Mouse (Mus musculus) stomach, postnatal 0 days (tissue): ENCODE data around the gene Jkamp. TPM values are rescaled to one million over a fixed set of nuclear protein-coding genes. Genes with fewer than 3 reads are reported as not detected.

Experiments used
- ATAC-seq: fragments of 200-750 bp; cut with Nextera tagmentation; 2 replicates; pipeline ENCODE4 v1.8.0; 2017; ENCODE audit not compliant: low FRiP score, low TSS enrichment
- DNase-seq: peaks from one replicate; pipeline ENCODE4 v3.0.0-alpha.2; 2016; ENCODE audit warnings: low spot score
- H3K27ac ChIP-seq: fragments of 300-500 bp; sonication (generic); replicated peaks from 2 replicates; pipeline ENCODE4 v1.5.1; 2014; ENCODE audit warnings: mild to moderate bottlenecking, control low read depth
- H3K27me3 ChIP-seq: fragments of 300-500 bp; sonication (generic); 2 replicates; pipeline ENCODE4 v1.6.1; 2014; ENCODE audit warnings: low read length; ENCODE audit not compliant: control insufficient read depth, insufficient read depth
- H3K36me3 ChIP-seq: fragments of 300-500 bp; sonication (generic); 2 replicates; pipeline ENCODE4 v1.6.1; 2014; ENCODE audit warnings: low read length, mixed read lengths; ENCODE audit not compliant: control insufficient read depth, insufficient read depth
- H3K4me1 ChIP-seq: fragments of 300-500 bp; sonication (generic); replicated peaks from 2 replicates; pipeline ENCODE4 v1.6.1; 2014; ENCODE audit warnings: antibody characterized with exemption; ENCODE audit not compliant: control insufficient read depth, insufficient read depth
- H3K4me2 ChIP-seq: fragments of 300-500 bp; sonication (generic); replicated peaks from 2 replicates; pipeline ENCODE4 v1.6.1; 2014; ENCODE audit warnings: low read depth, mild to moderate bottlenecking, control low read depth, moderate library complexity
- H3K4me3 ChIP-seq: fragments of 300-500 bp; sonication (generic); 2 replicates; pipeline ENCODE4 v1.5.1; 2014; ENCODE audit warnings: low read depth, low read length, control low read depth
- H3K9ac ChIP-seq: fragments of 300-500 bp; sonication (generic); 2 replicates; pipeline ENCODE4 v1.6.1; 2014; ENCODE audit warnings: mild to moderate bottlenecking, low read length, control low read depth, mixed read lengths
- H3K9me3 ChIP-seq: fragments of 300-500 bp; sonication (generic); 2 replicates; pipeline ENCODE4 v1.6.1; 2016; ENCODE audit warnings: low read length; ENCODE audit not compliant: control insufficient read depth
- CTCF ChIP-seq: IDR thresholded peaks from 2 replicates; pipeline ENCODE4 v1.5.1; 2016; ENCODE audit warnings: antibody characterized with exemption, low read depth, mild to moderate bottlenecking, moderate library complexity
- EP300 ChIP-seq: optimal IDR thresholded peaks from 2 replicates; pipeline ENCODE3; 2016; ENCODE audit warnings: antibody characterized with exemption
- WGBS: fragments of 180-500 bp; shearing (Covaris S2); extraction: QIAGEN DNeasy Blood & Tissue Kit; methylation state at CpG from one replicate; pipeline ENCODE4 v1.1.7; 2014; 5-methylcytosine and 5-hydroxymethylcytosine counted together
- polyA plus RNA-seq: library from polyadenylated mRNA; unstranded; fragments of >200 nt; fragmentation: Nextera tagmentation; extraction: Ambion mirVana; gene quantifications from 2 replicates; pipeline ENCODE4 v1.2.1, GENCODE M21; 2015

Jkamp gene
- polyA plus RNA-seq, 1 experiment from 2014 or later, result 43.1 TPM

DNA sequence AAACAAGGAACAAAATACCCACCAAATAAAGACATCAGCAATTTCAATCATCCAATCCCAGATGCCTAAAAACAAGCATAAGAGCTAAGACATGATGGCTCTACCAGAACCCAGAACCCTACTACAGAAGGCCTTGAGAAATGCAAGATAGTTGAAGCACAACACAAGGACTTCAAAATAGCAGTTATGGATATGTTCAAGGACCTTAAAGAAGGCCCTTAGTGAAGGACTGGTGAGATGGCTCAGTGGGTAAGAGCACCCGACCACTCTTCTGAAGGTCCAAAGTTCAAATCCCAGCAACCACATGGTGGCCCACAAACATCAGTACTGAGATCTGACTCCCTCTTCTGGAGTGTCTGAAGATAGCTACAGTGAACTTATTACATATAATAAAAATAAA lies 27.6 kb upstream of the Jkamp start:
- Histone ChIP-seq H3K4me3 (no peak overlapping the region), H3K4me1 (no peaks in the 10 kb centered on the region), H3K4me2 (no peak overlapping the region), H3K27ac (no peak overlapping the region), H3K9me3 (no peaks in the 10 kb centered on the region), H3K27me3 (no peaks in the 10 kb centered on the region), H3K36me3 (no peaks in the 10 kb centered on the region), H3K9ac (no peak overlapping the region)
- 91% methylated on average over 1 of the region's 1 CpGs for WGBS
- no peak for ATAC-seq
- TF ChIP-seq CTCF, result no peak
- DNase-seq, result no peak

DNA sequence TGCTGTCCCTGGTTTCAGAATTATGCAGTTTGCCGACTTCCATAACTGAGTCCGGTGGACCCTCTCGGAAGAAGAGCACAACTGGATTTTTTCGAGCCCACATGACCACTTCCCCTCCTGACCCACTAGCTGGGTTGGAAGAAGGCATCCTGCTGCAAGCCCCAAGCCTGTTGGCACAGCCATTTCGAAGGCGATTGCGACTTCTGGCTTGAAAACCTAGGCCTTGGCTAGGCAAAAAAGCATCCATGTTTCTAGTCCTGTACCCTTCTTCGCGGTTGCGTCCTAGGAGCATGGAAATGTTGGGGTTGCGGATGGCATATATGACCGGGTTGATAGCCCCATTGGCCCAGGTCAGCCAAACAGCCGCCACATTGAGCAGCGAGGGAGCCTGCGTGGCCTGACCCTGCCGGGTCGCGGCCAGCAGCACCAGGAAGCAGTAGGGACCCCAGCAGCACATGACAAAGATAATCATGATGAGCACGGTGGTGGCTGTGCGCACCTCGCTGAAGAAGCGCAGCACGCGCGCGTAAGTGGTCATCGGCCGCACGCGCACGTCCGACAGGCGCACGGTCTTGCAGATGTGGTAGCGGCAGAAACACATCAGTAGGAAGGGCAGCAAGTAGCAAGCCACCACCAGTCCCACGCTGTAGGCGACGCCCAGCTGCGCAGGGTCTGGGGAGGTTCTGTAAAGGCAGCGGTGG lies 15.6 kb upstream of the Jkamp start:
- TF ChIP-seq CTCF (no peak), EP300 (no peak)

DNA sequence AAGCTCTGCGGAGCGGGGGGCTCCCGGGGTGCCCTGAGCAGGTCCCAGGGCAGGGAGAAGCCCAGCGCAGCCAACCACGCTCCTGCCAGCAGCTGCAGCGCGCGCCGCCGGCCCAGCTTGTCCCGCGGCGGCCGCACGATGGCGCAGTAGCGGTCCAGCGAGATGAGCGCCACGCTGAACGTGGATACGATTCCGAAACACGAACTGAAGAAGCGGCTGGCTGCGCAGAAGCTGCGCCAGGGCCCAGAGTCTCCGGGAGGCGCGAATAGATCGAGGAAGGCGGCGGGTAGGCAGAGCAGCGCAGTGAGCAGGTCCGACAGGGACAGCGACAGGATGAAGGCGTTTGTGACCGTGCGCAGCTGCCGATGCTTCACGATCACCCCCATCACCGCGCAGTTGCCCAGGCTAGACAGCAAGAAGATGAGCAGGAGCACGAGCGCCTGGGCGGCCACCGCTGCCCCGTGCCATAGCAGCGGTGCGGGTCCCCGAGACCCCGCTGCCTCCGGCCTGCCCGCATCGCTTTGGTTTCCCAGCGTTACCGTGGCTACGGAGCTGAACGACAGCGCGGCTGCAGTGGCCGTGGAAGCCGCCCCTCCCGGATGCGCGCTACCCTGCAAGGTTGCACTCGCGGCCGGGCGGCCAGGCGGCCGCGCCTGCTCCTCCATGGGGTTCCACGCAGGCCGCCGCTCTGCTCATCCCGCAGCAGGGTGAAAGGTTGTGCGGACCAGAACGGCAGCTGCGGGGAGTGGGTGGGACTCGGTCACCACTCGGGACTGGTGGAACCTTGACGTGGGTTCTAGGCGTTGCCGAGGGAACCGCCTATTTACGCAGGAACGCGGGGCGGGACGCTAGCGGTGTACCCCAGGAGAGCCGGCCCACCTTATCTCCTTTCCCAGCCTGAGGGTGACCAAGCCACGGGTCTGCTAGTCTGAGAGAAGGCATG lies 14.8 kb upstream of the Jkamp start, which contains the start of gene Gpr135:
Gene Gpr135 (minus strand): TSS at position 799 of the 943 bp plus-strand sequence.
- TF ChIP-seq EP300 (no peak), CTCF (peak; percentile 88)
- Histone ChIP-seq H3K4me3 (peak within 1 kb of the TSS; percentile 60), H3K4me1 (0 out of 2 replicates have a peak, but pooled peaks cover 2% of the 10 kb centered on the region), H3K9ac (peak within 1 kb of the TSS; percentile 59), H3K4me2 (peak within 1 kb of the TSS; percentile 96), H3K27ac (0 out of 2 replicates have a peak within 1 kb of the TSS, but pooled peaks have one; percentile 4), H3K27me3 (peaks cover 4% of the 10 kb centered on the region; the same call in 1 of the 2 replicates), H3K36me3 (no peaks in the 10 kb centered on the region), H3K9me3 (no peaks in the 10 kb centered on the region)
- ATAC-seq (peak; percentile 86), DNase-seq (peak; percentile 84)
- under 1% methylated on average over 91 of the region's 94 CpGs for WGBS

More for the DNA sequence above, 15.6 kb upstream of the Jkamp start:
- Histone ChIP-seq H3K9ac (peak overlapping the region; percentile 59; the same call in 1 of the 2 replicates), H3K27ac (no peak overlapping the region), H3K27me3 (peaks cover 4% of the 10 kb centered on the region; the same call in 1 of the 2 replicates), H3K9me3 (no peaks in the 10 kb centered on the region), H3K4me1 (0 out of 2 replicates have a peak, but pooled peaks cover 2% of the 10 kb centered on the region), H3K36me3 (no peaks in the 10 kb centered on the region), H3K4me2 (peak overlapping the region; percentile 96), H3K4me3 (peak overlapping the region; percentile 60)
- DNase-seq (no peak), ATAC-seq (no peak)
- WGBS, result 11% methylated on average over 40 of the region's 40 CpGs

DNA sequence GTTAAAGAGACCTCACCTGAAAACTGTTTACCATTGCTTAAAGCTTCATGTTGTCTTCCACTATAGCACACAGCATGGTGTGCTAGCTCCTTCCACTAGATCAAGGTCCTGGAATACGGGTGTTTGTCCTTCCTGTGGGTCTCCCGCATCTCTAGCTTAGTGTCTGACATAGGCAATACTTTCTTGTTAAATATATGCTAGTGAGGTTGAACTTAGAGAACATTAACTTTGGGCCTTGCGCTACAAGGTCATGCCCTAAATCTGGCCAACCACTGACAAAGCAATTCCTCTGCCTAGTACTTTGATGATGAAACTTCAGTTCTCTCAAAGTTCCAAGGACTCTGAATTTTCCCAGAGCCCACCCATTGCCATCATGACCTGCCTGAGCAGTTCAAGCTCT lies 7.1 kb upstream of the Jkamp start:
- ATAC-seq (no peak), DNase-seq (no peak)
- Histone ChIP-seq H3K27ac (no peak overlapping the region), H3K4me1 (no peaks in the 10 kb centered on the region), H3K9me3 (no peaks in the 10 kb centered on the region), H3K36me3 (no peaks in the 10 kb centered on the region; the same call in 1 of the 2 replicates), H3K4me3 (no peak overlapping the region), H3K9ac (no peak overlapping the region), H3K27me3 (no peaks in the 10 kb centered on the region), H3K4me2 (no peak overlapping the region)
- WGBS, result 91% methylated on average over 3 of the region's 3 CpGs
- TF ChIP-seq CTCF (no peak), EP300 (no peak)

DNA sequence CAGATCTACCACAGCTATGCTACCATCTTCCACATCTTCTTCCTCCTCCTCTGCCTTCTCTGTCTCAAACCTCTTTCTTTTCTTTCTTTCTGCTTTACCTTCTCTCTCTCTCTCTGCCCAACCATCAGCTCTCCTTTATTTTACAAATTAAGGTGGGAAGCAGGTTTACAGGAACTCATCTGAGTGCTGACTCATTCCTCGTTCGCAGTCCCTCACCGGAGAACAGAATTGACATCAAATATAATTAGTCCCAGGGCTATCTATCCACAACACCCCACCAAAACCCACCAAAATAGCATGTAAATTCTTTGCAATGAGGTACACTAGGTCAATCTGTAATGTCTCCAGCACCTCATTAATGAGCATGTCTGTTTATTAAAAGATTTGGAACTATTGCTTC lies 3.4 kb upstream of the Jkamp start:
- peaks cover 3% of the 10 kb centered on the region for H3K4me1 ChIP-seq
- no peak for TF ChIP-seq CTCF
- TF ChIP-seq EP300, result no peak
- H3K9ac ChIP-seq, result no peak overlapping the region; the same call in 1 of the 2 replicates
- H3K27ac ChIP-seq, result no peak overlapping the region
- no peaks in the 10 kb centered on the region; the same call in 1 of the 2 replicates for H3K36me3 ChIP-seq
- no peak for DNase-seq
- 61% methylated on average over 3 of the region's 3 CpGs for WGBS
- no peaks in the 10 kb centered on the region for H3K9me3 ChIP-seq
- ATAC-seq, result no peak
- no peak overlapping the region for H3K4me3 ChIP-seq
- H3K4me2 ChIP-seq, result peak overlapping the region; percentile 39
- H3K27me3 ChIP-seq, result no peaks in the 10 kb centered on the region
